Mouse (Mus musculus): Measurements from ENCODE around the gene Nsmce3.

DNA sequence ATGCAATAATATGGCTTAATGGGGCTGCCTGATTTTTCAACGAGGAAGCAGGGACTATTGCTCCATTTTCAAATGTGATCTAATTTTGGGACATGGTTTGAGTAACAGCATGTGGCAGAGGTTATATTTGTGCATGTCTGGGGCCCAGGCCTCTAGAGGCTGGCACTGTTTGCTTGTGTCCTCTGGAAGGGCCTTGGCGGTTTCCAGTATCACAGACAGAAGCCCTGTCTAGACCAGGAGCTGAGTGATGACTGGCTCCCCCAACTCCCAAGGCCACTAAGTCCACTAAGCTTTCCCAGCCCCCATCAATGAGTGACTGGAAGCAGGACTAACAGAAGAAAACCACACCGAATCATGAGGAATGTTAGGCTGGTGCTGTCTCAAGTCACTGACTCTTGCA, 18.3 kb upstream of the Nsmce3 start:
- TF ChIP-seq NELFE (IDR thresholded peaks at IDR 0.05; ENCODE audit: low read depth, low read length) (no peak), TCF12 (IDR thresholded peaks at IDR 0.05; ENCODE audit: low read depth, low read length) (no peak), POLR2A (IDR thresholded peaks at IDR 0.05; ENCODE audit: low read depth, low read length) (no peak), EP300 (IDR thresholded peaks at IDR 0.05; ENCODE audit: low read length) (no peak), KAT2A (IDR thresholded peaks at IDR 0.05; ENCODE audit: insufficient replicate concordance, low read length) (no peak), CTCF (conservative IDR thresholded peaks at IDR 0.05 in 1 of 2, IDR thresholded peaks at IDR 0.05 in 1 of 2; ENCODE audit: low read depth in 2 of 2, low read length in 2 of 2) (no peak), BHLHE40 (IDR thresholded peaks at IDR 0.05; ENCODE audit: low read depth, low read length) (no peak), MAX (IDR thresholded peaks at IDR 0.05; ENCODE audit: low read length) (no peak), MXI1 (IDR thresholded peaks at IDR 0.05; ENCODE audit: low read depth, low read length) (no peak), ELF1 (IDR thresholded peaks at IDR 0.05; ENCODE audit: low read depth, low read length) (no peak), E2F4 (IDR thresholded peaks at IDR 0.05; ENCODE audit: insufficient replicate concordance, low read depth, low read length) (no peak), GABPA (IDR thresholded peaks at IDR 0.05; ENCODE audit: insufficient replicate concordance, low read depth, low read length) (no peak)
